Mouse (Mus musculus) large intestine, adult 2 months (tissue): ENCODE data around the gene Abhd12b. TPM values are rescaled to one million over a fixed set of nuclear protein-coding genes. Genes with fewer than 3 reads are reported as not detected.

Experiments
- DNase-seq: peaks from one replicate; pipeline ENCODE4 v3.0.0-alpha.2; 2012; ENCODE audit warnings: low read depth, low spot score
- WGBS: fragments of 180-500 bp; shearing (Covaris S2); methylation state at CpG from one replicate; pipeline ENCODE4 v1.1.7; 2018; 5-methylcytosine and 5-hydroxymethylcytosine counted together
- polyA plus RNA-seq: library from polyadenylated mRNA; depleted of rRNA; stranded (reverse); fragments of >200 nt; gene quantifications from 2 replicates; pipeline ENCODE4 v1.2.3, GENCODE M21; 2012

Gene Abhd12b
- polyA plus RNA-seq, 1 experiment, result not detected

DNA sequence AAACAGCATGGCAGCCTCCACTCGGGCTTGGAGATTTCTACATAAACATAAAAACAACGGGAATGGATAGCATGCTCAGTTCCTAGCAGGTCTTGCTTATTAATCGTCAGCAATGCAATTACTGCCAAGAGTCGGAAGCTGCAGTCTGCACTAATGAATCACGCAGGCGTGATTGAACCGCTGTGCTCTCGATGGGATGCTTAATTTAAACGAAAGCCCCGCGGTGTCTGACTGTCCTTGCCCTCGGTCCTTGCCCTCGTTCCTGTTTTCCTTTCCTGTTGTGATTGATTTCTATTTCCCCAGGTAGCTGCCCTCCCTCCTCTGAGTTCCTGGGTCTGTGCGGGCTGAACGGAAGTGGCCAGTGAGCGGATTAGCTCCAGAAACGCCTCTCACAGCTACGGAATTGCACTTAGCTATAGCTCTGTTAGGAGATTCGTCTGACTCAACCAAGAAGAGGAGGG is 38.4 kb downstream of the Abhd12b start:
- WGBS, result 41% methylated on average over 19 of the region's 19 CpGs
- no peak for DNase-seq

DNA sequence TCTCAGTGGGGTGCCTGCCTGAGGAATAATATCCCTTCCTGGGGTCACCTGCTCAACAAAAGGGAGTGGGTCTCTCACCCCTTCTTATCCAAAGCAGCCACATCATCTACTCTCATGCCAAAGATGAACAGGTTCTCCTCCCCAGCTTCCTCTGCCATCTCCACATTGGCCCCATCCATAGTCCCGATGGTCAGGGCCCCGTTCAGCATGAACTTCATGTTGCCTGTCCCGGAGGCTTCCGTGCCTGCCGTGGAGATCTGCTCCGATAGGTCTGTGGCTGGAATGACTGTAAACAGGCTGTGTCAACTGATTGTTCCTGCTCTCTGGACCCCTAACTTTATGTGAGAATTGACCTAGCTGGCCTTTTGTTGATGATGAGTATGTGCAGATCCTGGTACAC is 41.5 kb downstream of the Abhd12b start:
- 91% methylated on average over 6 of the region's 6 CpGs for WGBS
- no peak for DNase-seq

DNA sequence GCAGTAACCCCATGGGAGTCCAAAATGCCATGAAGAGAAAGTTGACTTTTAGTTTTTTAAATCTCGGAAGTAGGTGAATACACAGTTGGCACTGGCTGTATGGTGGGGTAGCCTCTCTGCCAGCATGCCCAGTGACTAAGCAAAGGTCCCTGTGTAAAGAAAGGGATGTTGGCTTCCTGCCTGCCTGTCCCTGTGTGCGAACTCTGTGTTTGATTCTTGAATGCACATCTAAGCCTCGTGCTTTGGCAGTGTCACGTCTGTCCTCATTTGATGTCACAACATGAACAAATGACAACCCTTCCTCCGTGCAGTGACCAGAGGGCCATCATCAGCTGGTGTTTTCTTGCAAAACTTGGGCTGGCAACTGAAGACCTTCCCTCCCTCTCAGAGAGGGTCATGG is 42.4 kb downstream of the Abhd12b start:
- 85% methylated on average over 5 of the region's 5 CpGs for WGBS
- DNase-seq, result no peak

DNA sequence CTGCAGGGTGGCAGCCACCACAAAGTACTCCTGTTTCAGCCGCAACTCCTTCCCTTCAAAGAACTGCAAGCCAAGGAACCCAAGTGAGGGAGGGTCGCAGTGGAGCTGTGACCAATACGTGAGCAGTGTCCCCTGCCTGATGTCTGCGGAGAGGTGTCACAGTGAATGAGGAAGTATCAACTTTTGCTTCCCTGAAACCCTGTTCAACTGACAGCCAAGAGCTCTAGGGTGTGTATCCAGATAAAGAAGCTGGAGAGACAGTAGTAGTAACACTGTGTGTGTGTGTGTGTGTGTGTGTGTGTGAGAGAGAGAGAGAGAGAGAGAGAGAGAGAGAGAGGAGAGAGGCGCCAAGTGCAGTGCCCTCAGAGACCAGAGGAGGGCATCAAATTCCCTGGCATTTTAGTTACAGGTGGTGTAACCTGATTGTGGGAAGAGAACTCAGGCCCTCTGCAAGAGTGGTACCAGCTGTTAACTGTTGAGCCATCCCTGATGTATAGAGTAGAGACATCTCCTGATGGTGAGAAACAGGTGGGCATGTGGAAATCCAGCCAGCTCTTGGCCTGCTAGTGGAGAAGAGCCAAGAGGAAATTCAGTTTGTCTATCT is 48.1 kb downstream of the Abhd12b start:
- 74% methylated on average over 5 of the region's 5 CpGs for WGBS
- no peak for DNase-seq

DNA sequence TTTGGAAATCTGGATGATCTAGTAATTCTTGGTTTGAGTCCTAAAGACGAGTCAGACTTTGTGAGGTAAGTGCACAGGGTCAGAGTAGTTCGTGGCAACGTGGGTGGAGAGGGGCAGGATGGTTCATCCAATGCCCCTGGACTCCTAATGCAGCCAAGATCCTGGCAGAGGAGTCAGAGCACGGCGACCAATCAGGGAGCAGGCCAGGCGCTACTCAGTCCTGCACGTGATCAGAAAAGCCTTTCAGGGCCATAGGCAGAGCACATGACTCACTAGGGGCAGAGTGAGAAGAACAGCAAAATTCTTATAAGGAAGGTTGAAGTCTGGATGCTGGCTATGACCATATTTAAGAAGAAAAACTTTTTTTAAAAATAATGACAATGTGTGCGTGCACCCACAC is 50.5 kb downstream of the Abhd12b start:
- no peak for DNase-seq
- 78% methylated on average over 8 of the region's 8 CpGs for WGBS

DNA sequence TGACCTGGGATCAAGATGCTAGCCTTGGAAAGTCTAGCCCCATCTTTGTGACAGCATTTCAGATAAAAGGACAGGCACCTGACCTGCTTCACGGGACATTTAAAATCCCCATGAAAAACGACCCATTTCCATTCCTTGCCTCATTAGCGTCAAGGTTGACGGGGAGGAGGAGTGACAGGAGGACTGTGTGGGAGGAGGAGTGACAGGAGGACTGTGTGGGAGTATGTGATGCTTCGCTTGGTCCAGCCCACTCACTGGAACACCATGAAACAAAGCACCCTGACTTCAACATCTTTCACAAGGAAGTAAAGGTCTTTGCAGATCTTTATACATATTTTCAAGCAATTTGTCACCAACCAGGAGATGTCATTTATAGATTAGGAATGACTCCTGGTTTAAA is 54.3 kb downstream of the Abhd12b start:
- DNase-seq, result no peak
- WGBS, result 69% methylated on average over 5 of the region's 5 CpGs

DNA sequence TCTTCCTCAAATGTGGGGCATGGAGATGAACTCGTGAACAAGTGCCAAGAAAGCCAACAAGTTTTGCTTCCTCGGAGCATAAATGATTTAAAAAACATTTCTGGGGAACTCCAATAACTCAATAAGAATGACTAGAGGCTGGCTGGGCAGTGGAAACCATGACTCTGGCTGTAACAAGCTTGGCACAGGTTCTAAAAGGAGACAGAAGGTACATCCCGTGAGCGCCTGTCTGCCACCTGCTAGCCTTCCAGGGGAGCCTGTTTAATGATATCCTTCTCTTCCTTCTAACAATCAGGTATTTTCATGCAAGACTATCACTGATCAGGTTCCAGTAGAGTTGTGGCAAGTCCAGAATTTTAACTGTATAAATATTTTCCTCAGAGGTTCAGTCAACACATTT is 58.6 kb downstream of the Abhd12b start:
- DNase-seq, result no peak
- WGBS, result 62% methylated on average over 4 of the region's 4 CpGs

DNA sequence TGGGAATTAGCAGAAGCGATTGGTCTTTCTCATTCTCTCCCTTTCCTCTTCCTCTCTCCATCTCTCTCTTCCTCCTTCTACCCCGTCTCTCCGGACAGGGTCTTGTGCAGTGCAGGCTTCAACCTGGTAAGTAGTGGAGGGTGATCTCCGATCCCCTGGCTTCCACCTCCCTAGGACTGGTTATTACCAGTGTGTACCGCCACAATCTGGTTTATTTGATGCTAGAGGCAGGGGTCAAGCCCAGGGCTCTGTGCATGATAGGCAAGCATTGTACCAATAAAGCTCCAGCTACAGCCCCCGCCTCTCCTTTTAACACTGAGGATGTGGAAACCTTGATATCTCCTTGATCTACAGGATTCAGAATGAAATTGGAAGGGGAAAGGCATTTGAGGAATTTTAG is 59.7 kb downstream of the Abhd12b start:
- no peak for DNase-seq
- WGBS, result 81% methylated on average over 6 of the region's 6 CpGs

DNA sequence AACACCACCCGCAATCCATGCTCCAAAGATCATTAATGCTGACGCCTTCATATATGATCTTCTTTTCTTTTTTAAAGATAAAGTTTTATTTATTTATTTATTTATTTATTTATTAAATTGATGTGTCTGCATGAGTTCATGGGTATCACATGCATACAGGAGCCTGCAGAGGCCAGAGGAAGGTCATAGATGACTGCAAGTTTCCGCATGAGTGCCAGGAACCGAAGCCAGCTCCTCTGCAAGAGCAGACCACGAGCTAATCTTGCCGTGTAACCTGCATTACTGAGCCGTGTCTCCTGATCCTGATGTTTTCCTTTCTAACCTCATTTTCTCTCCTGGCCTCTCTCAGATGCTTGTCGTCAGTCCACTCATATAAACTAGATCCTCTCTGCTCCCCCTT is 60.3 kb downstream of the Abhd12b start:
- WGBS, result 91% methylated on average over 8 of the region's 8 CpGs
- no peak for DNase-seq

DNA sequence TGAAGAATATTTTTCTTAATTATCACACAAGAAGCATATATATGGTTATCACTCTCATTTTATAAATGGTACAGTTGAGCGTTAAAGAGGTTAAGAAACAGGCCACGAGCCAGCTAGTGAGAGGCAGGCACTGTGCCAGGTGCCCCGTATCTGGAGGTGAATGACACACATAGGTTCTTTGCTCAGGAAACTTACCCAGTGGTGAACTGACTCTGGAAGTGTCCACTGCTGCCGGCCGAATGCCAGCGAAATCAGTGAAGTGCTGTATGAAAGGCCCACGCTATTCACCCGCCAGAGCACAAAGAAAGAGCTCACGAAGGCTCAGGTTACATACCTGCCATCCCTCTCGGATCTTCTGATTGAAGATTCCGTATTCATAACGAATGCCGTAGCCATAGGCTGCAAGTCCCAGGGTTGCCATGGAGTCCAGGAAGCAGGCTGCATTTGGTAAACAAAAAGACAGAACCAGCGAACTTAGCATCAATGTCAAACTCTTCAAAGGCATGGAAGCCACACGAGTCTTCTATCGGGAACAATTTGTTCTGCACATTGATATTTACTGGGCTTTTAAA is 62.4 kb downstream of the Abhd12b start:
- no peak for DNase-seq
- 81% methylated on average over 16 of the region's 16 CpGs for WGBS

DNA sequence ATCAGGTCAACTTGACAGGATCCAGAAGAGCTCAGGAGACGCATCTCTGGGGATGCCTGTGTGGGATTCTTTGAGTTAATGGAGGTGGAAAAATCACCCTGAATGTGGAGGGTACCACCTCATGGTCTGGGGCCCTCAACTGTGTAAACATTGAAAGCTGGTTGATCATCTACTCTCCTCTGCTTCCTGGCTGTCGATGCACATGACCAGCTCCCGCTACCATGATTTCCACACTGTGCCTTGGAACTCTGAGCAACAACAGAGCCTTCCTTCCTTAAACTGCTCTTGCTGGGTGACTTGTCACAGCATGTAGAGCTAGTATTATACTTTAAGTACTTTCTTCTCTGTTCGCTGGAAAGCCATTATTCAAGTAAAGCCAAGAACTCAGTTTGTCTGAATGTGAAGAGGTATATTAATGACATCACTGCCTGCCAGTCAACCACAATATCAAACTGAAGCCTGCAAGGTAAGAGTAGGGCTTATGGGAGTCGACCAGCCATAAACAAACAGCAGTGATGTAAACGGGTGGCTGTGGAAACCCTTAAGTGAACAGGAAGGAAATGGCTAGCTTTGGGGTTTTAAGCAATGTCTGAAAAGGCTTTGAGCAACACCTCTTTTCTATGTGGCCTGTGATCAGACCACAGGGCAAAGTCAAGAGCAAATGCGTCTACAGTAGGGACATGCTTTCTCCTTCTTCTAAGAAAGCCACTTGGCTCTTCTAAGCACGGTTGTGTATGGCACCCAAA is 65.0 kb downstream of the Abhd12b start:
- no peak for DNase-seq
- WGBS, result 58% methylated on average over 8 of the region's 8 CpGs

DNA sequence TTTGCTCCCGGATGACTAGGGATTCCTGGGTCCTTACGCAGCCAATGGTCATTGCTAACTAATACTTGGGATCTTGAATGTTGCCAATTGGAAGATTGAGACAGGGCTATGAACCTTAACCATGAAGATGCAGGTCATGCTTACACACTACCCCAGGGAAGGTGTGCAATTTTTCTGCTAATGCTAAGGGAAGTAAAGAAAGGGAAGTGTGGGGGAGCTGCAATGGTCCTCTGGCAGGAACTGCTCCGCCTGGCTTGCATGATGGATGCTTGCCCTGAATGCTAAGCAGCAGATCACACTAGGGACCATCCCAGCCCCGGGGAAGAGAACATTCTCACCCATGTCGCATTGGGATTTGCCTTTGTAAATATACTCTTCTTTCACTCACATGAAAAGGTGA is 67.5 kb downstream of the Abhd12b start:
- WGBS, result 68% methylated on average over 5 of the region's 5 CpGs
- no peak for DNase-seq

DNA sequence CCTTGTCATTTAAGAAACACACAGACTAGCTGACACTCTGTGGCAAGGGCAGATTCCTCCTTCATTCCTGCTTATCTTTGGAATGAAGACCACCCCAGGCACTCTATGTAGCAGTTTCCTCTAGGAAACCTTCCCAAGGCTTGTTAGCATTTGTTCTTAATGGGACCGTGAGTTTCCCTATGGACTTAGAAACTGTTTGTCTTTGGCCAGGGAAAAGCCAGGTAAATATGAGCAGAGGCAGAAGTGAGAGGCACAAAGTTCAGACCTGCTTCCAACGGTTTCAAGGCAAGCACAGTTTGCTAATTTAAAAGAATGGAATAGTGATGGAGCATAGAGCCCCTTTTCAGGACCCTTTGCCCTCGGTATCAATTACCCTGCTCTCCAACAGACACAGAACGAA is 69.4 kb downstream of the Abhd12b start:
- no peak for DNase-seq
- 56% methylated on average over 4 of the region's 4 CpGs for whole genome bisulfite sequencing

DNA sequence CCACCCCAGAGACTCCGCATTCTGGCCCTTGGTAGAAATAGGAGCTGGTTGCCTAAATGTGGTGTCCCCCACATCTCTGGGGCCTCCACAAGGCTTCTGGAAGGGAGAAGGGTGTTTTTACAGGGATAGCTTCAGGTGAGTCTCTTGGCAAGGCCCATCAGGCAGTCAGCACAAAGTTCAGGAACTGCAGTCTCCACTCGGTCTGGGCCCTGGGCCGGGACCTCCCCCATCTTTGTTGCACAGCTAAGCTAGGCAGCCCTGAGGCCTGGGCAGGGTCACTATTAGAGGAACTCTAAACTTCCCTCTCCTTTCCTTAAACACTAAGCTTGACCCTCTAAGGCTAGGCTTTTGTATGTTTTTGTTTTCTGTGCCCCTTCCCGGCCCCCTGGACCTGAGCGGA is 72.7 kb downstream of the Abhd12b start:
- 47% methylated on average over 5 of the region's 5 CpGs for WGBS
- no peak for DNase-seq

DNA sequence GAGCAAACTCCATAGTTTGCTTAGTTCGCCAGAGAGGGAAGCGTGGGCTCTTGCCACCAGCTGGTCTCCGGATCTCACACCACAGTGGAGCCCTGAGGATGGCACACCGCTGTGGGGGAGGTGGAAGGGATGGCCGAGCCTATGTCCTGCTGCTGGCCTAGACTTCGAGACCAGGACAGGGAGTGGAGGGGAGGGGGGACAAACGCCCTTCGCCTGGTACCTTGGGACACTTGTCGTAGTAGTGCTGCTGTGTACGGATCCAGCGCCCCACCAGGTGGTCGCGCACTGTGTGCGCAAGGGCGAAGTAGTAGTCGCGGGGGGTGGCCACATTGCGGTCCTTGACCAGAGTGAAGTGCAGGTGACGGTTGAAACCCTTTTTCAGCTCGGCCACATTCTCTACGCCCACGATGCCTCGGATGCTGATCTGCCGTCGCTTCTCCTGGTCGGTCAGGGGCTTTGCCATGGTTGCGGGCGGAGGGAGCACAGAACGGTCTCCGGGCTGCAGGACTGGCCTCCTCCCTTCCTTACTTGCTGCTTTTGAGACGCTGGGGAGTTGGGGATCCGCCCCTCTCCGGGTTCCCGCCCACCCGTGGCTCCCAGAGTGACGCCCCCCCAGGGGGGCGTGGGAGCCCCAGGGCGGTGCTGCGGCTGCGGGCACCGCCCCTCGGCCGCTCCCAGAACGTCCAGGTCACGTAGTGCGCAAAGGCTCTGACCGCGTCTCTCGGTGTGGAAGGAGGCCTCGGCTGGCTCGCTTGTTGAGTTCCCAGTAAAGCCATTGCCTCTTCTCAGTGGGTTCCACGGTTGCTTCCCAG is 73.4 kb downstream of the Abhd12b start:
- 6% methylated on average over 52 of the region's 52 CpGs for WGBS
- DNase-seq, result peak; percentile 24

DNA sequence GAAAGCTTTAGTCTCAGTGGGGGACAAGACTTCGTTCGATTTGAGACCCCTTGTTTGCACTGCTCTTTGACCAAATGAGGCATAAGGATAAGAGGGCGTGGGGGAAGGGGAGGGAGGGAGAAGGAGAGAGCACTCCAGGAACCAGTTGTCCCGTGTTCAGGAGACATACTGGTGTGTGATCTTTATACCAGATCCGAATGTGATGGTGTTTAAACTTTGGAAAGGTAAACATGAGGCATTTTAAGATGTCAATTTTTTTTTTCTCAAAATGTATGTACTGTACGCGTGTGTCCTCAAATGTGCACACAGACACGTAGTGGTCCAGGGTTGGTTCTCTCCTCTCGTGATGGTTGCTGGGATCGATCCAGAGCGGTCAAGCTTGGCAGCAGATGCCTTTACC is 74.2 kb downstream of the Abhd12b start:
- 76% methylated on average over 11 of the region's 11 CpGs for WGBS
- no peak for DNase-seq

DNA sequence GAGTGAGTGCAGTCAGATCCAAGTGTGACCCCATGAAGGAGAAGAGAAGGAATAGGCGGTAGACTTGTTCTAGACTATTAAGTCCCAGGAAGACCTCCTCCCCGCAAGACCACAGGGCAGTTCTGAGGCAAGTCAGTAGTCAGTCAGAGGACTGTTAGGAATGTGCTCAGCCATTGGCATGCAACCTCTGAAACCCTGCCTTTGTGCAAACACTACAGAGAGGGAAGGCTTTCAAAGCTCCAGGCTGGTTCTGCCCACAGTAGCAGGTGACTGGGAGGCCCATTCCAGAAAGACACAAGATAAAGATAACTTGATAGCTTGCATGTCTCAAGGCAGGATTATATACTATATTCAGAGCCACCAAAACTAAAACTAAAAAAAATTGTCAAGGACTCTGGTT is 77.4 kb downstream of the Abhd12b start, which contains the start of gene Pygl:
TSS of gene Pygl (minus strand) at position 195 of the 400 bp plus-strand sequence.
- 98% methylated on average over 2 of the region's 2 CpGs for WGBS
- DNase-seq, result no peak

DNA sequence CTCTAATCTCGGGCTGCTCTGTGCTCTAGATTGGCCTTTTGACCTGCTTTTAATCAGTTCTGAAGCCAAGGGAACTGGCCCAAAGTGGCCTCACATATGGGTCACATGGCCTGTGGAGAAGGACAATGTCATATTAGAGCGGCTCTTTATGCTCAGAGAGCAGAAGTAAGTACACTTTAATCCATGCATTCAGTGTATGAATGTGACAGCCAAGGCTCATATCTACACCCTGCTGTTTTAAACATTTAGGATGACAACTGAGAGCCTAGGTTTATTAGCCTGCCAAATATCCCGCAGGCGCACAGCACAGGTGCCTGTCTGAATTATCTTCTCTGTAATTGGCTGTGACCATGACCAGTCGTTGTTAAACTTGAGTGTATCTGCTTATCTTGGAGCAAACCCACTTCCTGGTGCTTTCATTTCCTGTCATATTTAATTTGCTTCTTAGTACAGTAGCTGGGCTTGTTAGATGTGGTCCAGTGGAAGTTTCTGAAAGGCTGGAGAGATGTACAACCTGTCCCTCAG is 78.1 kb downstream of the Abhd12b start:
- WGBS, result 28% methylated on average over 5 of the region's 5 CpGs
- no peak for DNase-seq
